Mouse (Mus musculus): ENCODE measurements at regions not wholly inside any gene's neighbourhood (a gene's known extent, or its start where the extent isn't known, plus 50 kb on each side); places are given as distances from the start of the nearest gene placed in this dataset.

GRCm38 (mm10) chr12:58334163-58334562 is 65.1 kb upstream of the Clec14a start:
- no peak for DNase-seq (ENCODE audit: low spot score)
- H3K9me3 ChIP-seq (ENCODE audit: control insufficient read depth, low read length), result no peaks in the 10 kb centered on the region
- H3K4me2 ChIP-seq (replicated peaks; ENCODE audit: low read depth, low read length, severe bottlenecking), result no peak overlapping the region
- H3K4me1 ChIP-seq (ENCODE audit: control insufficient read depth, insufficient read depth, low read length), result no peaks in the 10 kb centered on the region; the same call in 1 of the 2 replicates
- H3K9ac ChIP-seq (ENCODE audit: low read depth, low read length, severe bottlenecking), result no peak overlapping the region
- H3K4me3 ChIP-seq (replicated peaks; ENCODE audit: low read length), result no peak overlapping the region
- no peaks in the 10 kb centered on the region for H3K36me3 ChIP-seq (ENCODE audit: control insufficient read depth, insufficient read depth, low read length)
- no peak for TF ChIP-seq POLR2A (IDR thresholded peaks at IDR 0.05; ENCODE audit: borderline replicate concordance, extremely low read depth, insufficient read depth, insufficient read length)
- no peak overlapping the region for H3K27ac ChIP-seq (replicated peaks; ENCODE audit: low read depth, low read length)
- no peak for ATAC-seq (ENCODE audit: low FRiP score, low read depth)
- H3K27me3 ChIP-seq (ENCODE audit: control insufficient read depth, insufficient read depth, low read length), result no peaks in the 10 kb centered on the region

- H3K4me1 ChIP-seq (ENCODE audit: control insufficient read depth, insufficient read depth, low read length), result no peaks in the 10 kb centered on the region; the same call in 1 of the 2 replicates
- no peaks in the 10 kb centered on the region for H3K36me3 ChIP-seq (ENCODE audit: control insufficient read depth, insufficient read depth, low read length)
- H3K9me3 ChIP-seq (ENCODE audit: control insufficient read depth, low read length), result no peaks in the 10 kb centered on the region
- 31% methylated on average over 2 of the region's 2 CpGs for WGBS
- H3K27ac ChIP-seq (replicated peaks; ENCODE audit: low read depth, low read length), result no peak overlapping the region
- ATAC-seq (ENCODE audit: low FRiP score, low read depth), result no peak
- no peak for DNase-seq (ENCODE audit: low spot score)
- no peak overlapping the region for H3K9ac ChIP-seq (ENCODE audit: low read depth, low read length, severe bottlenecking)
- no peak for TF ChIP-seq POLR2A (IDR thresholded peaks at IDR 0.05; ENCODE audit: borderline replicate concordance, extremely low read depth, insufficient read depth, insufficient read length)
- H3K4me3 ChIP-seq (replicated peaks; ENCODE audit: low read length), result no peak overlapping the region
- no peaks in the 10 kb centered on the region for H3K27me3 ChIP-seq (ENCODE audit: control insufficient read depth, insufficient read depth, low read length)
- H3K4me2 ChIP-seq (replicated peaks; ENCODE audit: low read depth, low read length, severe bottlenecking), result no peak overlapping the region
Observed at GRCm38 (mm10) chr12:58329913-58330312, 60.8 kb upstream of the Clec14a start.

GRCm38 (mm10) chr12:58323953-58324352 is 54.9 kb upstream of the Clec14a start:
- 85% methylated on average over 3 of the region's 3 CpGs for WGBS
- TF ChIP-seq POLR2A (IDR thresholded peaks at IDR 0.05; ENCODE audit: borderline replicate concordance, extremely low read depth, insufficient read depth, insufficient read length), result no peak

More at GRCm38 (mm10) chr12:58323953-58324352, 54.9 kb upstream of the Clec14a start:
- H3K4me2 ChIP-seq (replicated peaks; ENCODE audit: low read depth, low read length, severe bottlenecking), result no peak overlapping the region
- no peak overlapping the region for H3K27ac ChIP-seq (replicated peaks; ENCODE audit: low read depth, low read length)
- ATAC-seq (ENCODE audit: low FRiP score, low read depth), result no peak
- H3K27me3 ChIP-seq (ENCODE audit: control insufficient read depth, insufficient read depth, low read length), result no peaks in the 10 kb centered on the region
- no peak for DNase-seq (ENCODE audit: low spot score)
- no peaks in the 10 kb centered on the region for H3K4me1 ChIP-seq (ENCODE audit: control insufficient read depth, insufficient read depth, low read length)
- H3K9ac ChIP-seq (ENCODE audit: low read depth, low read length, severe bottlenecking), result no peak overlapping the region
- H3K9me3 ChIP-seq (ENCODE audit: control insufficient read depth, low read length), result no peaks in the 10 kb centered on the region
- no peak overlapping the region for H3K4me3 ChIP-seq (replicated peaks; ENCODE audit: low read length)
- no peaks in the 10 kb centered on the region for H3K36me3 ChIP-seq (ENCODE audit: control insufficient read depth, insufficient read depth, low read length)

Measured in limb, embryonic 14.5 days (tissue).